Mouse (Mus musculus) CH12.LX (cell line): ENCODE measurements around the gene Gng4. TPM values are rescaled to one million over a fixed set of nuclear protein-coding genes. Genes with fewer than 3 reads are reported as not detected.
A peak's percentile ranks its signal among the peaks of the same experiment; 100 is the strongest.

Source experiments
- DNase-seq: peaks from one replicate; pipeline ENCODE4 v3.0.0-alpha.2; 2013; ENCODE audit errors: extremely low read depth
- H3K27ac ChIP-seq: 2 replicates; pipeline ENCODE4 v1.5.1; 2012; ENCODE audit warnings: low read depth, mild to moderate bottlenecking, control low read depth, moderate library complexity; ENCODE audit not compliant: insufficient read depth
- H3K27me3 ChIP-seq: replicated peaks from 2 replicates; pipeline ENCODE3; 2012; ENCODE audit warnings: inconsistent platforms
- H3K36me3 ChIP-seq, 2 experiments: replicated peaks in 1 of 2; 2 replicates each; pipeline versions ENCODE3 to v1.6.1; 2012; ENCODE audit warnings: inconsistent platforms in 1 of 2, low read length in 1 of 2, mild to moderate bottlenecking in 1 of 2, mixed read lengths in 1 of 2, moderate library complexity in 1 of 2; ENCODE audit not compliant: control insufficient read depth in 1 of 2, insufficient read depth in 1 of 2
- H3K4me1 ChIP-seq, 2 experiments: 2 replicates each; pipeline ENCODE4 v1.6.1; 2012; ENCODE audit warnings: inconsistent platforms in 1 of 2, moderate library complexity in 1 of 2; ENCODE audit not compliant: insufficient read depth in 2 of 2, control insufficient read depth in 1 of 2
- H3K4me2 ChIP-seq: 2 replicates; pipeline ENCODE4 v1.6.1; 2012; ENCODE audit warnings: low read depth, mild to moderate bottlenecking, control low read depth; ENCODE audit not compliant: poor library complexity, insufficient read depth, severe bottlenecking
- H3K4me3 ChIP-seq, 3 experiments: fragments of 150-350 bp in 1 of 3; sonication (generic) in 1 of 3; replicated peaks in 1 of 3; 2 replicates each; pipeline versions ENCODE3 to v1.5.1; 2011 to 2012; ENCODE audit warnings: low read depth in 2 of 3, low read length in 2 of 3, mild to moderate bottlenecking in 2 of 3, moderate library complexity in 2 of 3, control low read depth in 1 of 3, improper control_type of control experiment in 1 of 3, inconsistent platforms in 1 of 3, mixed read lengths in 1 of 3; ENCODE audit not compliant: poor library complexity in 1 of 3
- H3K79me2 ChIP-seq: replicated peaks from 2 replicates; pipeline ENCODE4 v1.6.1; 2012; ENCODE audit warnings: mild to moderate bottlenecking, moderate library complexity; ENCODE audit not compliant: control insufficient read depth, poor library complexity, insufficient read depth, severe bottlenecking; ENCODE audit errors: extremely low read depth
- H3K9ac ChIP-seq: 2 replicates; pipeline ENCODE4 v1.6.1; 2012; ENCODE audit warnings: low read depth, mild to moderate bottlenecking, control low read depth, moderate library complexity; ENCODE audit not compliant: insufficient read depth
- H3K9me3 ChIP-seq: replicated peaks from 2 replicates; pipeline ENCODE3; 2012; ENCODE audit warnings: low read length, inconsistent platforms, mixed read lengths
- BHLHE40 ChIP-seq: IDR thresholded peaks from 2 replicates; pipeline ENCODE4 v1.6.1; 2011; ENCODE audit warnings: mild to moderate bottlenecking, low read depth, low read length, improper control_type of control experiment
- CHD2 ChIP-seq: IDR thresholded peaks from 2 replicates; pipeline ENCODE4 v1.6.1; 2011; ENCODE audit warnings: low read length, improper control_type of control experiment
- CTCF ChIP-seq, 2 experiments: IDR thresholded peaks in 1 of 2; conservative IDR thresholded peaks in 1 of 2; 2 replicates each; pipeline ENCODE4 v1.5.1; 2011 to 2012; ENCODE audit warnings: low read depth in 2 of 2, low read length in 2 of 2, improper control_type of control experiment in 1 of 2, inconsistent platforms in 1 of 2, mild to moderate bottlenecking in 1 of 2, moderate library complexity in 1 of 2
- E2F4 ChIP-seq: IDR thresholded peaks from 2 replicates; pipeline ENCODE4 v1.6.1; 2011; ENCODE audit warnings: low read depth, low read length, improper control_type of control experiment; ENCODE audit not compliant: insufficient replicate concordance
- EP300 ChIP-seq: IDR thresholded peaks from 2 replicates; pipeline ENCODE4 v1.6.1; 2011; ENCODE audit warnings: low read length, improper control_type of control experiment
- ETS1 ChIP-seq: conservative IDR thresholded peaks from 2 replicates; pipeline ENCODE4 v1.6.1; 2012; ENCODE audit warnings: low read depth, mild to moderate bottlenecking, inconsistent platforms, low read length, improper control_type of control experiment, moderate library complexity
- GABPA ChIP-seq: IDR thresholded peaks from 2 replicates; pipeline ENCODE4 v1.6.1; 2012; ENCODE audit warnings: low read depth, low read length, improper control_type of control experiment, inconsistent platforms; ENCODE audit not compliant: insufficient replicate concordance
- HCFC1 ChIP-seq: IDR thresholded peaks from 2 replicates; pipeline ENCODE4 v1.6.1; 2012; ENCODE audit warnings: low read depth, mild to moderate bottlenecking, inconsistent platforms, low read length, improper control_type of control experiment
- IRF4 ChIP-seq: IDR thresholded peaks from 2 replicates; pipeline ENCODE4 v1.6.1; 2014; ENCODE audit warnings: low read depth, mild to moderate bottlenecking, inconsistent platforms, low read length, improper control_type of control experiment
- JUN ChIP-seq: IDR thresholded peaks from 2 replicates; pipeline ENCODE4 v1.6.1; 2011; ENCODE audit warnings: low read depth, mild to moderate bottlenecking, low read length, improper control_type of control experiment, moderate library complexity; ENCODE audit not compliant: insufficient read depth
- MAX ChIP-seq: IDR thresholded peaks from 2 replicates; pipeline ENCODE4 v1.6.1; 2011; ENCODE audit warnings: low read length, improper control_type of control experiment
- MXI1 ChIP-seq: IDR thresholded peaks from 2 replicates; pipeline ENCODE4 v1.6.1; 2011; ENCODE audit warnings: mild to moderate bottlenecking, low read depth, low read length, improper control_type of control experiment
- MYC ChIP-seq: IDR thresholded peaks from 2 replicates; pipeline ENCODE4 v1.6.1; 2011; ENCODE audit warnings: low read depth, mild to moderate bottlenecking, improper control_type of control experiment, low read length
- NELFE ChIP-seq: IDR thresholded peaks from 2 replicates; pipeline ENCODE4 v1.6.1; 2011; ENCODE audit warnings: low read depth, low read length, improper control_type of control experiment
- PAX5 ChIP-seq: IDR thresholded peaks from 2 replicates; pipeline ENCODE4 v1.6.1; 2012; ENCODE audit warnings: low read length, inconsistent platforms, mixed read lengths
- POLR2AphosphoS2 ChIP-seq: IDR thresholded peaks from 2 replicates; pipeline ENCODE4 v1.6.1; 2011; ENCODE audit warnings: low read depth, low read length, improper control_type of control experiment
- RAD21 ChIP-seq: IDR thresholded peaks from 2 replicates; pipeline ENCODE4 v1.6.1; 2011; ENCODE audit warnings: low read depth, mild to moderate bottlenecking, low read length, improper control_type of control experiment, moderate library complexity
- SIN3A ChIP-seq: IDR thresholded peaks from 2 replicates; pipeline ENCODE4 v1.6.1; 2012; ENCODE audit warnings: low read length, improper control_type of control experiment, inconsistent platforms
- SMC3 ChIP-seq: IDR thresholded peaks from 2 replicates; pipeline ENCODE4 v1.6.1; 2011; ENCODE audit warnings: low read depth, low read length, improper control_type of control experiment
- TBP ChIP-seq: conservative IDR thresholded peaks from 2 replicates; pipeline ENCODE4 v1.6.1; 2011; ENCODE audit warnings: low read depth, low read length, improper control_type of control experiment
- USF1 ChIP-seq: IDR thresholded peaks from 2 replicates; pipeline ENCODE4 v1.6.1; 2014; ENCODE audit warnings: low read depth, mild to moderate bottlenecking, inconsistent platforms, low read length, improper control_type of control experiment
- USF2 ChIP-seq: conservative IDR thresholded peaks from 2 replicates; pipeline ENCODE4 v1.6.1; 2011; ENCODE audit warnings: low read depth, low read length, improper control_type of control experiment
- ZC3H11A ChIP-seq: IDR thresholded peaks from 2 replicates; pipeline ENCODE4 v1.6.1; 2012; ENCODE audit warnings: low read depth, mild to moderate bottlenecking, inconsistent platforms, low read length, improper control_type of control experiment
- ZMIZ1 ChIP-seq: IDR thresholded peaks from 2 replicates; pipeline ENCODE4 v1.6.1; 2012; ENCODE audit warnings: low read depth, mild to moderate bottlenecking, inconsistent platforms, low read length, improper control_type of control experiment
- dilution Hi-C: fragments of 300-500 bp; cut with MboI; formaldehyde crosslinking; loops from 2 replicates; pipeline ENCODE4 v1.14.3; 2020; ENCODE audit warnings: low sequenced_read_pairs; ENCODE audit not compliant: extremely low pct_unique_long_range_greater_than_20kb, extremely low pct_ligation_motif_present
- in situ Hi-C: fragments of 300-500 bp; cut with MboI; formaldehyde crosslinking; loops from 3 replicates; pipeline ENCODE4 v1.14.3; 2019; ENCODE audit warnings: low sequenced_read_pairs, low pct_ligation_motif_present, low pct_unique_long_range_greater_than_20kb, mixed read lengths
- polyA plus RNA-seq: library from polyadenylated mRNA; unstranded; fragments of >175 nt; gene quantifications from 2 replicates; pipeline ENCODE4 v1.2.1, GENCODE M21; 2012; ENCODE audit warnings: low read depth; ENCODE audit not compliant: insufficient read length
- total RNA-seq, 2 experiments: library from RNA; depleted of rRNA; stranded (reverse); fragments of 300-350 nt in 1 of 2; fragments of >200 nt in 1 of 2; gene quantifications; 2 replicates each; pipeline ENCODE4 v1.2.3; 2012 to 2014

Gene Gng4
- total and polyA plus RNA-seq, 3 experiments, result not detected

GRCm38 (mm10) chr13:13745911-13746310, 37.9 kb upstream of the Gng4 start:
- Histone ChIP-seq H3K4me1 (no peaks in the 10 kb centered on the region), H3K9ac (no peak overlapping the region), H3K4me3 (no peak overlapping the region), H3K9me3 (peaks cover 3% of the 10 kb centered on the region), H3K36me3 (peaks cover 58 to 93% of the 10 kb centered on the region in 2 experiments), H3K79me2 (no peaks in the 10 kb centered on the region), H3K4me2 (no peak overlapping the region), H3K27ac (no peak overlapping the region), H3K27me3 (no peaks in the 10 kb centered on the region)
- dilution Hi-C loops, result no loop called here
- TF ChIP-seq TBP (no peak), CHD2 (no peak), JUN (no peak), MXI1 (no peak), HCFC1 (no peak), ETS1 (no peak), CTCF (conservative IDR thresholded peaks at IDR 0.05 in 1 of 2, IDR thresholded peaks at IDR 0.05 in 1 of 2; ENCODE audit: low read depth in 2 of 2, low read length in 2 of 2) (no peak), SMC3 (no peak), IRF4 (no peak), MYC (no peak), ZMIZ1 (no peak), RAD21 (no peak), PAX5 (no peak), USF1 (no peak), GABPA (no peak), POLR2AphosphoS2 (no peak), SIN3A (no peak), EP300 (no peak), MAX (no peak), ZC3H11A (no peak)
- DNase-seq, result no peak
- in situ Hi-C loops, result no loop called here

- DNase-seq, result peak; percentile 82
- H3K4me1 ChIP-seq, result peaks cover 2 to 25% of the 10 kb centered on the region in 2 experiments; a peak in 3 of 4 replicates
Observed at GRCm38 (mm10) chr13:13775778-13776494, 7.9 kb upstream of the Gng4 start.

More at GRCm38 (mm10) chr13:13775778-13776494, 7.9 kb upstream of the Gng4 start:
- Histone ChIP-seq H3K9me3 (no peaks in the 10 kb centered on the region), H3K79me2 (no peaks in the 10 kb centered on the region), H3K27ac (no peak overlapping the region), H3K4me2 (no peak overlapping the region), H3K9ac (no peak overlapping the region), H3K36me3 (peaks cover 47 to 70% of the 10 kb centered on the region in 2 experiments), H3K4me3 (no peak overlapping the region), H3K27me3 (no peaks in the 10 kb centered on the region)
- in situ Hi-C loops (no loop called here), dilution Hi-C loops (no loop called here)
- TF ChIP-seq MAX, result 0 out of 2 replicates have a peak, but pooled peaks have one; percentile 32
- no peak for TF ChIP-seq E2F4
- TF ChIP-seq SMC3, result no peak
- TF ChIP-seq NELFE, result no peak
- TF ChIP-seq PAX5, result no peak
- TF ChIP-seq EP300, result 0 out of 2 replicates have a peak, but pooled peaks have one; percentile 41
- TF ChIP-seq TBP, result no peak
- no peak for TF ChIP-seq RAD21
- TF ChIP-seq USF1, result peak; percentile 67
- TF ChIP-seq GABPA, result no peak
- TF ChIP-seq USF2, result peak; percentile 71
- peak; percentile 80 for TF ChIP-seq BHLHE40
